Mouse (Mus musculus): ENCODE data around the gene Stab2.

DNA sequence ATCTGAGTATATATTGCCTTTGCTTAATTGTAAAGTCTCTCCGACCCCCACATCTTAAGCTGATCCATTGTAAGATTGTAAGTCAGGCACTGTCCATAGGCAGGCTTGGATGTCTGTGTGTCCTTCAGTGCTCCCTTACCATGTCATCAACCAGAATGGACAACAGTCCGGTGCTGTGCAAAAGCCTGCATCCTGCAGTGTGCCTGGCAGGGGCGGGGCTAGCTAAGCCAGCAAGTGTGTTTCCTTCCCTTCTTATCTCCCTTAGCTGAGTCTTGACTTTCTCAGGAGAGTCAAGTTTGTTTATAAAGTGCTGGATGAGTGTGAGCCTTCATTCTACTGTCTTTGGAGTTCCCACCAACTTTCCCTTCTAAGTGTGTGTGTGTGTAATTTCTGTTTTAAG, 37.4 kb upstream of the Stab2 start:
- TF ChIP-seq NRF1 (IDR thresholded peaks at IDR 0.05; ENCODE audit: low read depth, low read length) (no peak), SMC3 (IDR thresholded peaks at IDR 0.05; ENCODE audit: low read depth, low read length) (no peak), UBTF (IDR thresholded peaks at IDR 0.05; ENCODE audit: low read depth, low read length) (no peak), CTCF (conservative IDR thresholded peaks at IDR 0.05 in 1 of 2, IDR thresholded peaks at IDR 0.05 in 1 of 2; ENCODE audit: low read depth in 2 of 2, low read length in 2 of 2) (no peak), MYC (IDR thresholded peaks at IDR 0.05; ENCODE audit: low read depth, low read length) (no peak), POLR2A (IDR thresholded peaks at IDR 0.05; ENCODE audit: low read depth, low read length) (no peak), RAD21 (IDR thresholded peaks at IDR 0.05; ENCODE audit: low read depth, low read length) (no peak), HCFC1 (IDR thresholded peaks at IDR 0.05; ENCODE audit: low read depth, low read length) (no peak), ZMIZ1 (IDR thresholded peaks at IDR 0.05; ENCODE audit: low read depth, low read length) (no peak)
